16 mouse cellular contexts compared by ENCODE assay signal in genomic region chr5:52138134-52138533, GRCm38 (mm10). TPM values are rescaled to one million over a fixed set of nuclear protein-coding genes. Genes with fewer than 3 reads are reported as not detected.
A peak's percentile ranks its signal among the peaks of the same experiment; 100 is the strongest.
DNase-seq lines count a peak whose midpoint lies in the region; ATAC-seq and TF ChIP-seq lines count a peak whose summit lies in the region.
"Had no signal": no experiment of that assay in that cellular context is flagged by ENCODE, and none has a peak within 500 bp of the region (broad histone marks: within the 10 kb centered on the region; RNA-seq: fewer than 3 reads in every experiment).

No protein-coding gene starts in this region.

- H3K27me3 ChIP-seq in embryonic facial prominence, embryonic 14.5 days (replicated peaks; ENCODE audit: control insufficient read depth, insufficient read depth, low read length), result no peaks in the 10 kb centered on the region
- no peaks in the 10 kb centered on the region for H3K27me3 ChIP-seq in embryonic facial prominence, embryonic 10.5 days (replicated peaks; ENCODE audit: low read depth, poor library complexity, severe bottlenecking)
- H3K27me3 ChIP-seq: heart, embryonic 13.5 days had no signal

- H3K4me1 ChIP-seq in embryonic facial prominence, embryonic 14.5 days (ENCODE audit: control insufficient read depth, insufficient read depth, low read length), result no peaks in the 10 kb centered on the region
- no peaks in the 10 kb centered on the region for H3K4me1 ChIP-seq in embryonic facial prominence, embryonic 10.5 days
- H3K4me1 ChIP-seq in embryonic fibroblast, embryonic 13.5 days (ENCODE audit: control insufficient read depth, insufficient read depth, low read length), result peaks cover 17% of the 10 kb centered on the region
- H3K4me1 ChIP-seq: heart, embryonic 13.5 days had no signal

- 80% methylated on average over 11 of the region's 11 CpGs for WGBS in embryonic facial prominence, embryonic 14.5 days
- 90% methylated on average over 11 of the region's 11 CpGs for WGBS in embryonic facial prominence, embryonic 10.5 days

- H3K9me3 ChIP-seq in embryonic facial prominence, embryonic 14.5 days (ENCODE audit: control insufficient read depth, low read length), result no peaks in the 10 kb centered on the region
- no peaks in the 10 kb centered on the region for H3K9me3 ChIP-seq in embryonic facial prominence, embryonic 10.5 days
- H3K9me3 ChIP-seq: heart, embryonic 13.5 days had no signal

- no peak overlapping the region for H3K4me3 ChIP-seq in embryonic facial prominence, embryonic 14.5 days (ENCODE audit: low read depth, low read length)
- no peak overlapping the region for H3K4me3 ChIP-seq in embryonic facial prominence, embryonic 10.5 days
- H3K4me3 ChIP-seq in embryonic fibroblast, embryonic 13.5 days (ENCODE audit: insufficient read depth, low read length), result no peak overlapping the region
- H3K4me3 ChIP-seq: erythroblast, embryonic 14.5 days; heart, embryonic 13.5 days had no signal

- H3K4me2 ChIP-seq in embryonic facial prominence, embryonic 14.5 days (ENCODE audit: low read depth, low read length), result no peak overlapping the region
- H3K4me2 ChIP-seq: heart, embryonic 13.5 days; hindbrain, embryonic 14.5 days had no signal

- TF ChIP-seq CTCF in embryonic fibroblast, embryonic 13.5 days (IDR thresholded peaks at IDR 0.05; ENCODE audit: borderline replicate concordance, insufficient read depth, low read length), result no peak

- H3K36me3 ChIP-seq in embryonic facial prominence, embryonic 14.5 days (ENCODE audit: control insufficient read depth, insufficient read depth, low read length), result peaks cover 11% of the 10 kb centered on the region; the same call in 1 of the 2 replicates
- H3K36me3 ChIP-seq in embryonic facial prominence, embryonic 10.5 days (replicated peaks), result peaks cover 74% of the 10 kb centered on the region

- ATAC-seq in embryonic facial prominence, embryonic 14.5 days (ENCODE audit: low read depth), result no peak
- ATAC-seq in megakaryocyte-erythroid progenitor cell, adult 5-6 weeks (replicated peaks; ENCODE audit: low FRiP score, low TSS enrichment, poor library complexity, severe bottlenecking), result 0 out of 2 replicates have a peak, but pooled peaks have one; percentile 23
- ATAC-seq in erythroblast, adult 5-6 weeks (replicated peaks; ENCODE audit: low FRiP score, poor library complexity, severe bottlenecking), result no peak

- H3K9ac ChIP-seq in embryonic facial prominence, embryonic 14.5 days (ENCODE audit: low read depth, low read length), result no peak overlapping the region
- H3K9ac ChIP-seq: heart, embryonic 13.5 days; hindbrain, embryonic 14.5 days had no signal

- peak; percentile 47 for DNase-seq in embryonic facial prominence, embryonic 14.5 days (ENCODE audit: low spot score)
- no peak for DNase-seq in embryonic facial prominence, embryonic 10.5 days (ENCODE audit: low spot score)
- peak; percentile 36 for DNase-seq in 3134 (ENCODE audit: extremely low read depth, insufficient read length, low spot score)
- no peak for DNase-seq in cerebellum, adult 18-20 months
- DNase-seq in spleen, adult 18-20 months, result no peak
- DNase-seq: adrenal gland, postnatal 36 days; cerebellum, adult 2 months; left cerebral cortex, postnatal 4 days; lung, adult 2 months; thymus, postnatal 4 days had no signal

- TF ChIP-seq POLR2A in embryonic fibroblast, embryonic 13.5 days (IDR thresholded peaks at IDR 0.05; ENCODE audit: low read depth, low read length), result no peak

- H3K27ac ChIP-seq in embryonic facial prominence, embryonic 14.5 days (replicated peaks; ENCODE audit: low read depth, low read length), result no peak overlapping the region
- H3K27ac ChIP-seq in embryonic facial prominence, embryonic 10.5 days (replicated peaks), result no peak overlapping the region
- peak overlapping the region; percentile 14; the same call in 1 of the 2 replicates for H3K27ac ChIP-seq in embryonic fibroblast, embryonic 13.5 days (ENCODE audit: insufficient read depth, low read length)
- H3K27ac ChIP-seq: heart, embryonic 13.5 days; hindbrain, embryonic 14.5 days had no signal

RNA-seq across cellular contexts. Expression of gene Dhx15, which starts 52.2 kb away (rescaled TPM):
- 76.3 and 81.4 TPM in 2 replicates for polyA plus RNA-seq in embryonic facial prominence, embryonic 14.5 days (2014; fragmentation: Nextera tagmentation; extraction: Ambion mirVana)
- polyA plus RNA-seq in embryonic facial prominence, embryonic 10.5 days (2016; fragmentation: Nextera tagmentation; extraction: Ambion mirVana), result 214 and 221 TPM in 2 replicates
- 198 and 206 TPM in 2 replicates for polyA plus RNA-seq in embryonic fibroblast, embryonic 13.5 days (2011; ENCODE audit: insufficient read length, low read depth, missing spikeins)
- 258 and 281 TPM in 2 replicates for total RNA-seq in megakaryocyte-erythroid progenitor cell, adult 5-6 weeks (2014; fragmentation: Nextera tagmentation)
- total RNA-seq in megakaryocyte-erythroid progenitor cell, adult 5-6 weeks (2017), result 371 and 387 TPM in 2 replicates
- 88.2 and 89.4 TPM in 2 replicates for total RNA-seq in erythroblast, adult 5-6 weeks (2015; ENCODE audit: low replicate concordance)
- 104 and 120 TPM in 2 replicates for total RNA-seq in erythroblast, adult 5-6 weeks (2017; ENCODE audit: low replicate concordance)

Comparison
In these comparisons a context has a peak if more than half of its experiments do, and no peak if none do; other contexts are left out.
1. DNase-seq: peak in embryonic facial prominence, embryonic 14.5 days (single experiment) and 3134 (single experiment); none in embryonic facial prominence, embryonic 10.5 days (single experiment), cerebellum, adult 18-20 months (0 of 2) and spleen, adult 18-20 months (0 of 2).